16 mouse cellular contexts compared by ENCODE assay signal in genomic region chr8:88577666-88578065, GRCm38 (mm10). TPM values are rescaled to one million over a fixed set of nuclear protein-coding genes. Genes with fewer than 3 reads are reported as not detected.
A peak's percentile ranks its signal among the peaks of the same experiment; 100 is the strongest.
DNase-seq lines count a peak whose midpoint lies in the region; ATAC-seq and TF ChIP-seq lines count a peak whose summit lies in the region.
"Had no signal": no experiment of that assay in that cellular context is flagged by ENCODE, and none has a peak within 500 bp of the region (broad histone marks: within the 10 kb centered on the region; RNA-seq: fewer than 3 reads in every experiment).

No protein-coding gene starts in this region.

- peak overlapping the region; percentile 24; the same call in 1 of the 2 replicates for H3K9ac ChIP-seq in heart, embryonic 13.5 days
- no peak overlapping the region for H3K9ac ChIP-seq in heart, embryonic 11.5 days (ENCODE audit: low read depth, low read length)
- no peak overlapping the region for H3K9ac ChIP-seq in lung, embryonic 15.5 days
- no peak overlapping the region for H3K9ac ChIP-seq in midbrain, postnatal 0 days (replicated peaks; ENCODE audit: low read length, poor library complexity, severe bottlenecking)
- H3K9ac ChIP-seq: embryonic facial prominence, embryonic 12.5 days; hindbrain, embryonic 15.5 days; limb, embryonic 15.5 days; stomach, embryonic 15.5 days had no signal

- H3K4me3 ChIP-seq in heart, embryonic 13.5 days = no peak overlapping the region
- H3K4me3 ChIP-seq in heart, embryonic 11.5 days (ENCODE audit: low read depth, low read length) = no peak overlapping the region
- no peak overlapping the region for H3K4me3 ChIP-seq in lung, embryonic 15.5 days
- no peak overlapping the region for H3K4me3 ChIP-seq in midbrain, postnatal 0 days (ENCODE audit: low read depth, low read length)
- H3K4me3 ChIP-seq: embryonic facial prominence, embryonic 12.5 days; hindbrain, embryonic 15.5 days; limb, embryonic 15.5 days; stomach, embryonic 15.5 days had no signal

- WGBS in heart, embryonic 13.5 days = 71% methylated on average over 5 of the region's 5 CpGs
- WGBS in heart, embryonic 11.5 days (ENCODE audit: insufficient replicate concordance) = 89% methylated on average over 5 of the region's 5 CpGs
- 55% methylated on average over 5 of the region's 5 CpGs for WGBS in lung, embryonic 15.5 days
- 52% methylated on average over 5 of the region's 5 CpGs for WGBS in midbrain, postnatal 0 days

- no peak for DNase-seq in lung, postnatal 4 days
- peak; percentile 86 for DNase-seq in fat pad, adult 2 months (ENCODE audit: extremely low read depth, low read depth, low spot score)
- DNase-seq in midbrain, postnatal 0 days (ENCODE audit: low spot score) = peak; percentile 50
- no peak for DNase-seq in testis, postnatal 14 days (ENCODE audit: low spot score)
- DNase-seq in right cerebral cortex, adult 2 months (ENCODE audit: low spot score in 2 of 2) = no peak
- DNase-seq: lung, postnatal 14 days; thymus, postnatal 4 days had no signal

- H3K9me3 ChIP-seq in heart, embryonic 13.5 days = no peaks in the 10 kb centered on the region
- no peaks in the 10 kb centered on the region for H3K9me3 ChIP-seq in heart, embryonic 11.5 days (replicated peaks; ENCODE audit: control insufficient read depth, low read length)
- H3K9me3 ChIP-seq in lung, embryonic 15.5 days = no peaks in the 10 kb centered on the region
- H3K9me3 ChIP-seq in midbrain, postnatal 0 days (ENCODE audit: low read length) = no peaks in the 10 kb centered on the region
- H3K9me3 ChIP-seq: embryonic facial prominence, embryonic 12.5 days; hindbrain, embryonic 15.5 days; limb, embryonic 15.5 days; stomach, embryonic 15.5 days had no signal

- H3K27me3 ChIP-seq in heart, embryonic 13.5 days (replicated peaks) = no peaks in the 10 kb centered on the region
- H3K27me3 ChIP-seq in heart, embryonic 11.5 days (ENCODE audit: control insufficient read depth, insufficient read depth, low read length) = peaks cover 3% of the 10 kb centered on the region; the same call in 1 of the 2 replicates
- H3K27me3 ChIP-seq in lung, embryonic 15.5 days = no peaks in the 10 kb centered on the region
- H3K27me3 ChIP-seq in midbrain, postnatal 0 days (ENCODE audit: insufficient read depth, low read length) = no peaks in the 10 kb centered on the region
- H3K27me3 ChIP-seq: embryonic facial prominence, embryonic 12.5 days; hindbrain, embryonic 15.5 days; limb, embryonic 15.5 days; stomach, embryonic 15.5 days had no signal

- ATAC-seq in heart, embryonic 13.5 days (ENCODE audit: extremely low read depth, insufficient number of reproducible peaks, low FRiP score, low TSS enrichment) = no peak
- no peak for ATAC-seq in heart, embryonic 11.5 days (replicated peaks; ENCODE audit: insufficient number of reproducible peaks, low FRiP score, low TSS enrichment)
- ATAC-seq in lung, embryonic 15.5 days (ENCODE audit: borderline replicate concordance, extremely low read depth, low FRiP score, low TSS enrichment) = no peak
- no peak for ATAC-seq in midbrain, postnatal 0 days (ENCODE audit: low FRiP score)
- ATAC-seq: activated CD4-positive, CD25-positive, alpha-beta regulatory T cell, adult 4 months had no signal

- no peak for TF ChIP-seq CTCF in midbrain, postnatal 0 days (IDR thresholded peaks at IDR 0.05)

- H3K4me2 ChIP-seq in heart, embryonic 13.5 days = no peak overlapping the region
- H3K4me2 ChIP-seq in heart, embryonic 11.5 days = no peak overlapping the region
- H3K4me2 ChIP-seq in lung, embryonic 15.5 days = no peak overlapping the region
- no peak overlapping the region for H3K4me2 ChIP-seq in midbrain, postnatal 0 days (ENCODE audit: low read depth, low read length, poor library complexity, severe bottlenecking)
- H3K4me2 ChIP-seq: embryonic facial prominence, embryonic 12.5 days; hindbrain, embryonic 15.5 days; limb, embryonic 15.5 days; stomach, embryonic 15.5 days had no signal

- H3K4me1 ChIP-seq in heart, embryonic 13.5 days = peaks cover 77% of the 10 kb centered on the region
- H3K4me1 ChIP-seq in heart, embryonic 11.5 days (ENCODE audit: control insufficient read depth, insufficient read depth, low read length) = peaks cover 36% of the 10 kb centered on the region
- H3K4me1 ChIP-seq in lung, embryonic 15.5 days = peaks cover 80% of the 10 kb centered on the region
- peaks cover 6% of the 10 kb centered on the region; the same call in 1 of the 2 replicates for H3K4me1 ChIP-seq in midbrain, postnatal 0 days (ENCODE audit: insufficient read depth, low read length)

- H3K27ac ChIP-seq in heart, embryonic 13.5 days (replicated peaks) = no peak overlapping the region
- no peak overlapping the region for H3K27ac ChIP-seq in heart, embryonic 11.5 days (ENCODE audit: low read depth, low read length)
- H3K27ac ChIP-seq in lung, embryonic 15.5 days = peak overlapping the region; percentile 13
- H3K27ac ChIP-seq in midbrain, postnatal 0 days (ENCODE audit: low read depth, low read length) = no peak overlapping the region; the same call in 1 of the 2 replicates
- H3K27ac ChIP-seq: embryonic facial prominence, embryonic 12.5 days; hindbrain, embryonic 15.5 days; kidney, postnatal 0 days; limb, embryonic 15.5 days had no signal

- peaks cover 3% of the 10 kb centered on the region; the same call in 1 of the 2 replicates for H3K36me3 ChIP-seq in heart, embryonic 13.5 days
- H3K36me3 ChIP-seq in heart, embryonic 11.5 days (ENCODE audit: control insufficient read depth, insufficient read depth, low read length) = no peaks in the 10 kb centered on the region
- no peaks in the 10 kb centered on the region for H3K36me3 ChIP-seq in lung, embryonic 15.5 days
- no peaks in the 10 kb centered on the region for H3K36me3 ChIP-seq in midbrain, postnatal 0 days (ENCODE audit: insufficient read depth, low read length)
- H3K36me3 ChIP-seq: hindbrain, embryonic 15.5 days; stomach, embryonic 15.5 days had no signal

RNA-seq across cellular contexts. Expression of gene Nkd1, which starts 56.5 kb away (rescaled TPM):
- polyA plus RNA-seq in heart, embryonic 13.5 days (2015; fragmentation: Nextera tagmentation; extraction: Ambion mirVana) = 16.1 and 18.6 TPM in 2 replicates
- polyA plus RNA-seq in heart, embryonic 11.5 days (2014; fragmentation: Nextera tagmentation; extraction: Ambion mirVana) = 17.3 and 18.3 TPM in 2 replicates
- 56.4 TPM in 2 replicates for polyA plus RNA-seq in lung, embryonic 15.5 days (2015; fragmentation: Nextera tagmentation; extraction: Ambion mirVana)
- total RNA-seq in midbrain, postnatal 0 days (2014; rRNA removed) = 36.9 and 48.9 TPM in 2 replicates
- polyA plus RNA-seq in midbrain, postnatal 0 days (2015; fragmentation: Nextera tagmentation; extraction: Ambion mirVana) = 35.7 and 36.4 TPM in 2 replicates
- polyA plus RNA-seq: activated CD4-positive, CD25-positive, alpha-beta regulatory T cell, adult 4 months had no signal

RNA-seq across cellular contexts. Expression of gene Snx20, which starts 58.3 kb away (rescaled TPM):
- 1.6 and 1.8 TPM in 2 replicates for polyA plus RNA-seq in heart, embryonic 13.5 days (2015; fragmentation: Nextera tagmentation; extraction: Ambion mirVana)
- 0.39 and 0.63 TPM in 2 replicates for polyA plus RNA-seq in heart, embryonic 11.5 days (2014; fragmentation: Nextera tagmentation; extraction: Ambion mirVana)
- 2.3 and 2.7 TPM in 2 replicates for polyA plus RNA-seq in lung, embryonic 15.5 days (2015; fragmentation: Nextera tagmentation; extraction: Ambion mirVana)
- 0.80 and 1.4 TPM in 2 replicates for total RNA-seq in midbrain, postnatal 0 days (2014; rRNA removed)
- 2.0 and 2.1 TPM in 2 replicates for polyA plus RNA-seq in midbrain, postnatal 0 days (2015; fragmentation: Nextera tagmentation; extraction: Ambion mirVana)

Comparison
In these comparisons a context has a peak if more than half of its experiments do, and no peak if none do; other contexts are left out.
1. DNase-seq: peak in fat pad, adult 2 months (single experiment) and midbrain, postnatal 0 days (single experiment); none in lung, postnatal 4 days (0 of 2), testis, postnatal 14 days (single experiment) and right cerebral cortex, adult 2 months (0 of 2).